Mouse (Mus musculus): Measurements from ENCODE around the gene Igbp1b.

Igbp1b gene

DNA sequence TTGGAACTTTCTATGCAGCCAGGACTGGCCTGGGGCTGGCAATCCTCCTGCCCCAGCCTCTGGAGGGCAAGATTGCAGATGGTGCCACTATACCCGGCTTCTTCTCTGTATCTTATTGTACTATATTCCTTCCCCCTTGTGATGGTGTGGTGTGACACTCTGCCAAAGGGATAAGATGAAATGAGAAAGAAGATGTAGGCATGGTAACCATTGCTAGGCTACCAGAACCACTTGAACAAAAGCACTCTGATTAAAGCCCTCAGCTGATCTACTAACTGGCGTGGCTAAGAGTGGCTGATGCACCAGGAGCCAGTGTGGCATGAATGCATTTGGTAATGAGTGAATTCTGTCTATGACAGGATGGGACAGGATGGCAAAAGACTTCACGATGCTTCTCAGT, at the start of gene Igbp1b:
Igbp1b (minus strand) TSS at position 29 of the 400 bp plus-strand sequence.
- DNase-seq (ENCODE audit: inconsistent age in 2 of 2, low spot score in 1 of 2) = no peak

- DNase-seq (ENCODE audit: inconsistent age in 2 of 2, low spot score in 1 of 2) = no peak
These were observed 24.6 kb upstream of the Igbp1b start for GRCm38 (mm10) chr6:138682959-138683358.

DNA sequence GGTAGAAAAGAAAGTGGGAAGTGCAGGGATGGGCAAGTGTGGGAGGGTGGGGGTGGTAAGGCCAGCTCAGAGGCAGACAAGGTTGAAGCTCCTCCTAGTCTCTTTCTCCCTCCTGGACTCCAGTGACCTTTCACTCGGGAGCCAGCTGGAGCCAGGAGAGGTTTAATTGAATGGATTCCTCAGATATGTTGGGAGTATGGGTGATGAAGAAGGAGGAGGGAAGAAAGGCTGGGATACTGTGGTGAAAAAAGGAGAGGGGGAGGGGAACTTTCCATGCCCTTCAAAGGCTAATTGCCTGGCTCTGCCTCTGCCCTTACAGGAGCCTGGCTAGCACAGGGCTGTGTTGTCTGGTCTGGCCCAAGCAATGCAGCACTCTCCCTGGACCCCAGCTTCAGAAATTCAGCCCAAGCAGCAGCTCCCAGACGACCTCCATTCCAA, 14.4 kb upstream of the Igbp1b start:
- no peak for DNase-seq (ENCODE audit: inconsistent age in 2 of 2, low spot score in 1 of 2)

DNA sequence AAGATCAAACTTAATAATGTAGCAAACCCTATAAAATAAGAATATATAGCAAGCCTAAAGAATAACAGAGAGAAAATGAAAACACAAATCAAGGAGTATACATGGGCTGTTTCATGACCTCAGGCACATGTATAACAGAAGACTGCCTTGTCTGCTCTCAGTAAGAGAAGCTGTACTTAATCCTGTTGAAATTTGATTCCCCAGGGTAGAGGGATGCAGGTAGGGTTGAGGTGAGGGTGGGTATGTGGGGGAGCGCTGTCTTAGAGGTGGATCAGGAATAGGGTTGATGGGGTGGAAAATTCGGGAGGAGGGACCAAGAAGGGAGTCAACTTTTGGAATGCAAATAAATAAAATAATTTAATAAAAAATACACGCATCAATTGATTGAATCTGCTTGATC, 7.1 kb upstream of the Igbp1b start:
- no peak for DNase-seq (ENCODE audit: inconsistent age in 2 of 2, low spot score in 1 of 2)

GRCm38 (mm10) chr6:138645604-138646003, 12.7 kb downstream of the Igbp1b start:
- DNase-seq (ENCODE audit: inconsistent age in 2 of 2, low spot score in 1 of 2) = no peak

- no peak for DNase-seq (ENCODE audit: inconsistent age in 2 of 2, low spot score in 1 of 2)
These were observed 19.0 kb downstream of the Igbp1b start for GRCm38 (mm10) chr6:138639351-138639750.

DNA sequence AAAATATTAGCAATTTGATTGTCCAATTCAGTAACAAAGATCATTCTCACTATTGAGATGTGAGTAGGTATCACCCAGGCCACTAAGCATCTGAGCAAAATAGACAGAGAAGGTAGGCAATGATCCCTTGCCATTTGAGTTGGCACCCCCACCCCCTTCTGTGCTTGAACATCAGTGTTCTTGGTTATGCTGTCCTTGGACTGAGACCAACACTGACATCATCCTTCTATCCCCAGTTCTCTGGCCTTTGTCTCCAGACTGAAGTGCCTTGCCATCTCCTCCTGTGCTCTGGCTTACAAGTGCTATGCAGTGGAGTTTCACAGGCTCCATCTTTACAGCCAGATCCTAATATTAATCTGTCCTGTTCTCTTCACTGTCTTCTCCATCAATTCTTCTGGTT, 37.6 kb downstream of the Igbp1b start:
- peak; percentile 41 to 72 for DNase-seq (ENCODE audit: inconsistent age in 2 of 2, low spot score in 1 of 2)

GRCm38 (mm10) chr6:138618396-138618795, 39.9 kb downstream of the Igbp1b start:
- DNase-seq (ENCODE audit: inconsistent age in 2 of 2, low spot score in 1 of 2) = peak; percentile 30 to 85

All from adrenal gland, adult (tissue).